Mouse (Mus musculus): ENCODE results near the gene Akr1c18.
"Not testable (repeated sequence)": the region's sequence is repeated elsewhere in the genome, so short reads cannot be mapped to it uniquely, and the experiment has no call there.

The Akr1c18 gene

GRCm38 (mm10) chr13:4150518-4150917 lies at the start of gene Akr1c18:
Akr1c18 (minus strand) TSS chr13:4150654.
- DNase-seq: peak; percentile 31

GRCm38 (mm10) chr13:4192511-4192910 lies 42.1 kb upstream of the Akr1c18 start:
- DNase-seq: no peak

DNA sequence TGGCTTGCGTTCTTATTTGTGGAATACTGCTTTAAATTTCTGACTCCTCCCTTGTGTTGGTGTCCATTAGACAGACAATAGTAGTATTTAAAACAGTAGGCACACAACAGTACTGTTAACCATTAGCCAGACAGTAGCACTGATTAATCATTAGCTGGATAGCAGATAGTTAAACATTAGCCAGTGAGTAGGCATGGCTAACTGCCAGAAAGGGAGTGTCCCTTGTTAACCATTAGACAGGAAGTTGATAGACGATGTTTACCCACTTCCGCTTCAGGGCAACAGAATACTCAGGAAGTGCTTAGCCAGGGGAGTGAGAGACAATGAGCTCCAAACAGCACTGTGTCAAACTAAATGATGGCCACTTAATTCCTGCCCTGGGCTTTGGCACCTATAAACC lies 40.5 kb upstream of the Akr1c18 start, which contains the start of gene Akr1c13:
TSS of gene Akr1c13 (plus strand) at position 247 of the 400 bp plus-strand sequence.
- no peak for DNase-seq

DNA sequence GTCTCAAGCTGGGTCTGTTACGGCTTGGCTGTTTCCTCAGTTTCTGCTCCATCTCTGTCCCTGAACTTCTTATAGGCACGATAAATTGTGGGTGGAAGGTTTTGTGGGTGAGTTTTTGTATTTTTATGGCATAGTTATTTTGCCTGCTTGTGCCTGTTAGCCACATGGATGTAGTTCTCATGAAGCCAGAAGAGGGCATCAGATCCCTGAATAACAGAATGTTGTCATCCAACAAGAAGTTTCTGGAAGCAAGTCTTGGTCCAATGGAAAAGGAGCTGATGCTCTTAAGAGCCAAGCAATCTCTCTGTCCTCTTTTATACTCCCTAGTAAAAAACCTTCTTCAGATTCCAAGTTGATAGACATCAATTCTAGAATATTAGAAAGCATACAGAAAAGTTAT lies 37.7 kb upstream of the Akr1c18 start:
- DNase-seq: no peak

DNA sequence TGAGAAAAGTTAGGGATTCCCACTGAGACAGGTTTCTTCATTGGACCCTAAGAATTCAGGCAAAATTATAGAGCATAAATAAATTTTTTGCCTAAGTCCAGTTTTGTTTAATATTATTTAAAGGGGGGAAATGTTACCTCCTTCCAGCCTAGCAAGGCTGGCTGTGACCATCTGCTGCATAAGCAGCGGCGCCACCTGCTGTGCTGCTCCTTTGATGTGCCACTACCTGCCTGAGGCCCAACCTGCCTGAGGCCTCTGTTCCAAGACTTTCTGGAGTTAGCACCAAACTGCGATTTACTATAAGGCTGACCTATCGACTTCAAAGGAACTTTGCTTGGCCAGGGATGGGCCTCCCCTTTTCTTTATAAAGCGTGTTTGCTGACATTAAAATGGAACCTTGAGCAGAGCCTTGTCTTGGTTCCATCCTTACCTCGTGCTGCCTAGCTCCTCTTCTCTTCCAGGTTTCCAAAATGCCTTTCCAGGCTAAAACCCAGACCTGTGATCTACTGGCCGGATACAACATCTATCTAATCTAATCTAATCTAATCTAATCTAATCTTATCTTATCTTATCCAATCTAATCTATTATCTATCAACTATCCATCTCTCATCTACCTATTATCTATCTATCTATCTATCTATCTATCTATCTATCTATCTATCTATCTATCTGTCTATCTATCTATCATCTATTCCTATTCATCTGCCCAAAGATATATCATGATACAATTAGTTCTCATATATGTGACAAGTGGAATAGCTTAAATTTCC lies 36.4 kb upstream of the Akr1c18 start:
- DNase-seq: not testable (repeated sequence)

DNA sequence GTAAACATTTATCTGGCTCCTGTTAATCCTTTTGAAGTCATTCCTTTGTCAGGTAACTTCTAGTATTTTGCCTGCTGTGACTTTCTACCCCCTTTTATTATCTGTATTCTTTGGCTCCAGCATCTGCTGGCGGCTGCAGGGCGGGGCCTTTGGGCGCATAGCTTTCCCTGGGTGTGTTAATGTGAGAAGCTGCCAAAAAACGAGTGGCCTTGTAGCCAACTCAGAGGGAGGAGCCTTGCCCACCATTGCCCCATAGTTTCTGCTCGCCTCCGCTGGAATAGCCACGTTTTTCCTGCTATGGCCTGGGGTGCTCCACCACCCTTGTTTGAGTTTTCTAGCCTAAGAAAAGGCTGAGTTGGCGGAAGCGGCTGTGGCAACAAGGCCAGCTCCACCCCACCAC lies 32.7 kb upstream of the Akr1c18 start:
- no peak for DNase-seq

DNA sequence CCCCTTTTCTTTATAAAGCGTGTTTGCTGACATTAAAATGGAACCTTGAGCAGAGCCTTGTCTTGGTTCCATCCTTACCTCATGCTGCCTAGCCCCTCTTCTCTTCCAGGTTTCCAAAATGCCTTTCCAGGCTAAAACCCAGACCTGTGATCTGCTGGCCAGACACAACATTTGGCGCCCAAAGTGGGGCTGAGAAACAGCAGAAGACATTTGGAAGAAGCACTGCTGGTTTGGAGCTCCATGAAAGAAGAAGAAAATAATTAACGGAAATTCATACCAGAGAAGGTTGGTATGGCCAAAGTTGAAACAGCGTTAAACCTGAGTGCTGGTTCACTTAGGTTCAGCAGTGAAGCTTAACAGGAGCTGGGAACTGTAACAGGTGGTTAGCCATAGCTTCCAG lies 30.9 kb upstream of the Akr1c18 start:
- DNase-seq: not testable (repeated sequence)

GRCm38 (mm10) chr13:4172978-4173377 lies 22.5 kb upstream of the Akr1c18 start:
- DNase-seq: no peak

- DNase-seq: no peak
Measured at GRCm38 (mm10) chr13:4168006-4168405, 17.6 kb upstream of the Akr1c18 start.

DNA sequence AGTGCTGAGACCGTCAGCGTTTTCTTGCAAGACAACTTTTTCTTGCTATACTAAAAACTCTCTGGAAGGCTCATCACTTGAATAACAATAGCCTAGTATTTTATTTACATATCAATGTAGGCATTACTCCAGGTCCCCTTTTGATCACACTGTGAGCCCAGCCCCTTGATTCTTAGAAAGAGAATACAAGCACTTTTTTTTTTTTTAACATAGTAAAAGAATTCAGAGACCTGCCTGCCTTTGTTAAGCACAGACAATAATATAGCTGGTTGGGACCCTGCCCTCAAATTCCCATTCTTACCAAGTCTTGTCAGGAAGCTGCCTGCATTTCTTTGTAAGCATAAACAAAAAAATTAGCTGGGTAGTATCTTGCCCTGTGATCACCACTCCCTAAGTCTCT lies 4.8 kb upstream of the Akr1c18 start:
- no peak for DNase-seq

DNA sequence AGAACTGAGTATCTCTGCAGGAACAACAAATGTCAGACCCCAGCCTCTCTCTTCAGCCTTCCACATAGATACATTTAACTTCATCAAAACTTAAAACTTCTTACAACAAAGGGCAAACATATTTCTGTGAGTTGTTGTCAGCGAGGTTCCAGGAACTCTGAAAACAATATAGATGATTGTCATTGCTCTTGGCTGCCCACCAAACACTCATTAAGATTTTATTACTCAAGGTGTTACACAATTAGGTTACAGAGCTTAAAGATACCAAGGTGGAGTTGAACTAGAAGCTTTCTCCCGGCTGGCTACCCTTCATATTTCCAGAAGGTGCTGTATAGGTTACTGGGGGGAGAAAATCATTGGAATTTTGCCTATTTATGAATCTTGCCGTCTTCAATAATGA lies 3.1 kb upstream of the Akr1c18 start:
- no peak for DNase-seq

GRCm38 (mm10) chr13:4152908-4153307 lies 2.5 kb upstream of the Akr1c18 start:
- DNase-seq: no peak

DNA sequence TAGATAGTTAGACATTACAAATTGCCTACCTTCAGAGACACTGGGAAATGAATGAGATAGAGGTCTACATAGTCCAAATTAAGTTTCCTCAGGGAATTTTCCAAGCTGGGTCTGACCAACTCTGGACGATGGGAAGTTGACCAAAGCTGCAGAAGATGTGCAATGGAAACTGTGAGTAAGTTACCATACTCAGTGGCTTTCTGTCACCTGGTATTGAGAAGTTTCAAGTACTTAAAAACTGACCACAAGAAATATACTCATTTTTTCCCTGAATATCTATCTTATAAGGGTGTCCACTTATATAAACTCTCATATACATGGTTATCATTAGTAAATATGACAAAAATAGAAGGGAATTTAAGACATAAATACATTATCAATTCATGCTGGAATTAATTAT lies 6.2 kb downstream of the Akr1c18 start:
- DNase-seq: no peak

- DNase-seq: peak; percentile 4
Measured at GRCm38 (mm10) chr13:4133070-4133469, 17.4 kb downstream of the Akr1c18 start.

- no peak for DNase-seq
Measured at GRCm38 (mm10) chr13:4131721-4132120, 18.7 kb downstream of the Akr1c18 start.

GRCm38 (mm10) chr13:4131317-4131716 lies 19.1 kb downstream of the Akr1c18 start:
- no peak for DNase-seq

DNA sequence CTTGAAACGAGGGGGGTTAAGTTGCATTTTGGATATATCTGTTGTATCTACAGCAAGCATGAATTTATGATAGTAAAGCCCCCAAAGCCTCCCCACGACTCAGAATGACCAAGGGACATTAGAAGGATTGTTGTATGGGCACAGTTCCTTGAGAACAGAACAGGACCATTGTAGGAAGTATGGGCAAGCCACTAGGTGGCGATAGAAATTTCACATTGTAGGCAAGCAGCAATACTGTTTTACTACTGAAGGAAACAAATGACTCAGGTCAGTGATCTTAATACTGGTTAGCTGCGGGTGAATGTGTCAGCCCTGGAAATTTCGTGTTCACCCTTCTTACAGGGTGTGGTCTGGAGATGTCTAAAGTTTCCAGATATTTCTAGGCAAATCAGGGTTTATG lies 21.4 kb downstream of the Akr1c18 start:
- DNase-seq: peak; percentile 8

DNA sequence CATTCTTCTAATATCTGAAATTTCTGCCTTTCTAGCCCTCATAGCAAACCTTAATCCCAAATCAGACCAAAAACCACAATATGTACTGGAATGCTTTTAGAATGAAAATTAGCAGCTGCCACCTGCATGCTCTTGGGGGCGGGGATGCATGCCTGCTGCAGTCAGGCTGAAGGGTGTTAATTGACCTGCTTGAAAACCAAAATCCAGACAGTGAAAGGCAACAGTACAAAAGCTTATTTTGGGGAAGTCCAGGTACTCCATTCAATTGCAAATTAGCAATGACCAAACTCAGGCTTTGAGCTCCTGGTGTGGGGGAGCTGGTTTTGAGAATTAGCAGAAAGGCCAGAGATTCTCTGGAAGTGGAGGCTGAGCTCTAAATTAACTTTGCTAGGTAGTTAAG lies 24.6 kb downstream of the Akr1c18 start:
- DNase-seq: not testable (repeated sequence)

DNA sequence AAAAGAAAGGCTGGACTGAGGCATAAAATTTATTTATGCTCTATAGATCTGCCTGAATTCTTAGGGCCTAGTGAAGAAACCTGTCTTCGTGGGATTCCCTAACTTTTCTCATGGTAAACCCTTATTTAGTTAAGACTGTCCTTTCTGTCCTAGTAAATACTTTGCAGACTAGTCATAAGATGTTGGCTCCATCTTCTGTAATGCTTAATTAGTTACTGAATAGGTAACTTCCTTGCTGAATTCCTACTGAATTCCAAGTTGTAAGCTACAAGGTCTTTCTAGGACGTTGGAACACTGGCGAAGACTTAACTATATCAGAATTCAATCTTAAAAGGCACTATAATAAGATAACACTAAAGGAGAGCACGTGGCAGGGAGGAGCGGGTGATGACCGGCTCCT lies 26.0 kb downstream of the Akr1c18 start:
- not testable (repeated sequence) for DNase-seq

DNA sequence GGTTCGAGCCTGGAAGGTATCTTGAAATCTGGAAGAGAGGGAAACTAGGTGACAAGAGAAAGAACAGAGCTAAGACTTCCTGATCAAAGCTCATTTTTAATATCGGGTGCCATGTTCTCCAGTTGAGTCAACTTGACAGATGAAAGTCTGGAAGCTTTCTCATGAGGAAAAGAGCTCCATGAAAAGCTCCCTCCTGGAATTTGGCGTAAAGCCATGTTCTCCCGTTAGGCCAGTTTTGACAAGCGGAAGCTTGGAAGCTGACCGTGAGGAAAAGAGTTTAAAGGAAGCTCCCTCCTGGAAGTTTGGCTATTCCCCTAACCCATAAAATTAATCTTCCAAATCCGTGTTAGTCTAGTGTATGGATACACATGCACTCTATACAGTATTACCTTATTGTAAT lies 27.3 kb downstream of the Akr1c18 start:
- DNase-seq: no peak

DNA sequence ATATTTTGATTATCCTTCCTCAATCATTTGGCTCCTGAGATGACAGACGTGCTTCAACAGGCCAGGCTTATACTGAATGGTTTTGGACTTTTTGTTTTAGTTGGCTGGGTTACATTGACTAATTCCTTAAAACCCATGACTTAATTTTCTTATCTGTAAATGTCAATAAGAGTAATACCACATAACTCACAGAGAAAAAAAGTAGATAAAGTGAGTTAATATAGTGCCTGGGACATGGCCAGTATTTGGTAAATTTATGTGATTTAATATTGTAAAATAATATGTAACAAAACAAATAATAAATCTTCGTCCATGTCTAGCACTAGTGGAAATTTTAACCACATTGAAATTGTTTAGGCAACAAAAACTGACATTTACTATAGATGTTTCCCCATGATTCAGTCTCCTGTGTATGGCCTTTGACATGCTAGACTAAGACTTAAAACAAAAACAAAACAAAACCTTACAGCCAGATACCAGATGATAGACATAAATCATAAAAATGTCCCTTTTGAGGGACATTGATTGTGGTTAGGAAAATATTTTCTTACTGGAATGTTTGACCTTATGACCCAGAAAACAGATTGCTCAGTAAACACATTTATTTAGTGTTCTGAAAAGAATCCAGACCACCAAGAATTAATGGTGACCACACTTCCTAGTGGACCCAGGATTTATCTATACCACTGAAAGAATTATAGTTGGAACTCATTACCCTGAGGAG lies 31.1 kb downstream of the Akr1c18 start:
- DNase-seq: no peak

- DNase-seq: peak; percentile 59
Measured at GRCm38 (mm10) chr13:4110281-4111188, 39.9 kb downstream of the Akr1c18 start.

- DNase-seq: no peak
Measured at GRCm38 (mm10) chr13:4102721-4103120, 47.7 kb downstream of the Akr1c18 start.

Data from right cerebral cortex, postnatal 14 days (tissue).